ENCODE assay signal across 9 mouse cellular contexts in genomic region chr6:83316022-83316421, GRCm38 (mm10). TPM values are rescaled to one million over a fixed set of nuclear protein-coding genes. Genes with fewer than 3 reads are reported as not detected.
DNase-seq lines count a peak whose midpoint lies in the region; ATAC-seq and TF ChIP-seq lines count a peak whose summit lies in the region.
"Had no signal": no experiment of that assay in that cellular context is flagged by ENCODE, and none has a peak within 500 bp of the region (broad histone marks: within the 10 kb centered on the region; RNA-seq: fewer than 3 reads in every experiment).

No protein-coding gene starts in this region.

- no peak for TF ChIP-seq CTCF in brain, embryonic 14.5 days (IDR thresholded peaks at IDR 0.05; ENCODE audit: borderline replicate concordance, extremely low read depth, insufficient read depth, insufficient read length)

- no peaks in the 10 kb centered on the region for H3K27me3 ChIP-seq in forebrain, embryonic 16.5 days (replicated peaks; ENCODE audit: control insufficient read depth, insufficient read depth, low read length)
- H3K27me3 ChIP-seq in liver, embryonic 11.5 days (replicated peaks; ENCODE audit: control insufficient read depth, insufficient read depth, low read length), result no peaks in the 10 kb centered on the region
- no peaks in the 10 kb centered on the region for H3K27me3 ChIP-seq in stomach, embryonic 16.5 days (ENCODE audit: control insufficient read depth, insufficient read depth, low read length)

- 3% methylated on average over 10 of the region's 10 CpGs for WGBS in forebrain, embryonic 16.5 days
- WGBS in liver, embryonic 11.5 days, result 8% methylated on average over 10 of the region's 10 CpGs
- 4% methylated on average over 10 of the region's 10 CpGs for WGBS in stomach, embryonic 16.5 days

- no peaks in the 10 kb centered on the region for H3K9me3 ChIP-seq in forebrain, embryonic 16.5 days (ENCODE audit: control insufficient read depth, low read length)
- H3K9me3 ChIP-seq in liver, embryonic 11.5 days (ENCODE audit: control insufficient read depth, low read length), result no peaks in the 10 kb centered on the region
- no peaks in the 10 kb centered on the region for H3K9me3 ChIP-seq in stomach, embryonic 16.5 days (replicated peaks; ENCODE audit: control insufficient read depth, low read length)

- H3K9ac ChIP-seq in forebrain, embryonic 16.5 days (replicated peaks; ENCODE audit: low read depth, low read length), result 0 out of 2 replicates have a peak overlapping the region, but pooled peaks have one; percentile 5
- peak overlapping the region; percentile 96; the same call in 1 of the 2 replicates for H3K9ac ChIP-seq in liver, embryonic 11.5 days (ENCODE audit: low read depth, low read length)
- H3K9ac ChIP-seq in stomach, embryonic 16.5 days (ENCODE audit: low read length), result peak overlapping the region; percentile 34; the same call in 1 of the 2 replicates

- ATAC-seq in forebrain, embryonic 16.5 days, result no peak
- ATAC-seq in liver, embryonic 11.5 days (replicated peaks; ENCODE audit: low FRiP score), result no peak
- ATAC-seq in stomach, embryonic 16.5 days (ENCODE audit: insufficient read depth, low FRiP score), result no peak
- ATAC-seq in granulocyte monocyte progenitor cell, adult 5-6 weeks (replicated peaks; ENCODE audit: poor library complexity, severe bottlenecking), result no peak

- H3K36me3 ChIP-seq in forebrain, embryonic 16.5 days (ENCODE audit: control insufficient read depth, insufficient read depth), result peaks cover 3% of the 10 kb centered on the region
- peaks cover 15% of the 10 kb centered on the region for H3K36me3 ChIP-seq in liver, embryonic 11.5 days (ENCODE audit: control insufficient read depth, insufficient read depth, low read length)
- peaks cover 8% of the 10 kb centered on the region for H3K36me3 ChIP-seq in stomach, embryonic 16.5 days (ENCODE audit: control insufficient read depth, insufficient read depth, low read length)

- H3K4me2 ChIP-seq in forebrain, embryonic 16.5 days (ENCODE audit: low read length), result peak overlapping the region; percentile 90
- H3K4me2 ChIP-seq in liver, embryonic 11.5 days, result peak overlapping the region; percentile 88
- peak overlapping the region; percentile 87 for H3K4me2 ChIP-seq in stomach, embryonic 16.5 days (ENCODE audit: low read depth, low read length)

- no peak for TF ChIP-seq POLR2A in brain, embryonic 14.5 days (IDR thresholded peaks at IDR 0.05; ENCODE audit: borderline replicate concordance, extremely low read depth, insufficient read depth, insufficient read length, poor library complexity, severe bottlenecking)

- peaks cover 13% of the 10 kb centered on the region for H3K4me1 ChIP-seq in forebrain, embryonic 16.5 days (replicated peaks; ENCODE audit: control insufficient read depth, insufficient read depth, low read length)
- H3K4me1 ChIP-seq in liver, embryonic 11.5 days (replicated peaks; ENCODE audit: control insufficient read depth, insufficient read depth, low read length), result peaks cover 43% of the 10 kb centered on the region
- H3K4me1 ChIP-seq in stomach, embryonic 16.5 days (ENCODE audit: control insufficient read depth, insufficient read depth, low read length), result peaks cover 11% of the 10 kb centered on the region

- peak; percentile 27 for DNase-seq in ovary, postnatal 36 days (ENCODE audit: low spot score)
- no peak for DNase-seq in ovary, postnatal 14 days (ENCODE audit: low spot score)
- peak; percentile 65 for DNase-seq in brain, embryonic 14.5 days (ENCODE audit: low read depth)
- peak; percentile 58 for DNase-seq in liver, embryonic 11.5 days (ENCODE audit: low spot score)
- no peak for DNase-seq in layer of hippocampus, adult 9-10 months (ENCODE audit: low spot score)

- no peak overlapping the region for H3K27ac ChIP-seq in forebrain, embryonic 16.5 days (ENCODE audit: low read length)
- H3K27ac ChIP-seq in liver, embryonic 11.5 days (ENCODE audit: low read depth, low read length), result 0 out of 2 replicates have a peak overlapping the region, but pooled peaks have one; percentile 81
- H3K27ac ChIP-seq in stomach, embryonic 16.5 days (ENCODE audit: low read length), result no peak overlapping the region
- H3K27ac ChIP-seq: left cerebral cortex, adult 2 months had no signal

- H3K4me3 ChIP-seq in forebrain, embryonic 16.5 days (replicated peaks; ENCODE audit: low read length), result peak overlapping the region; percentile 17
- peak overlapping the region; percentile 98 for H3K4me3 ChIP-seq in liver, embryonic 11.5 days (ENCODE audit: low read depth, low read length)
- peak overlapping the region; percentile 95 for H3K4me3 ChIP-seq in stomach, embryonic 16.5 days (replicated peaks; ENCODE audit: low read length)

RNA-seq across cellular contexts. Expression of gene Mthfd2, which starts 9.7 kb away (rescaled TPM):
- 18.8 and 19.6 TPM in 2 replicates for polyA plus RNA-seq in brain, embryonic 14.5 days (2012; rRNA removed)
- 22.3 and 28.6 TPM in 2 replicates for polyA plus RNA-seq in forebrain, embryonic 16.5 days (2015; fragmentation: Nextera tagmentation; extraction: Ambion mirVana)
- 119 and 120 TPM in 2 replicates for polyA plus RNA-seq in liver, embryonic 11.5 days (2014; fragmentation: Nextera tagmentation; extraction: Ambion mirVana)
- 29.6 and 35.2 TPM in 2 replicates for polyA plus RNA-seq in stomach, embryonic 16.5 days (2015; fragmentation: Nextera tagmentation; extraction: Ambion mirVana)
- total RNA-seq in granulocyte monocyte progenitor cell, adult 5-6 weeks (2014; fragmentation: Nextera tagmentation), result 20.8 and 48.1 TPM in 2 replicates
- total RNA-seq in granulocyte monocyte progenitor cell, adult 5-6 weeks (2017), result 31.7 and 35.6 TPM in 2 replicates

RNA-seq across cellular contexts. Expression of gene Mob1a, which starts 9.8 kb away (rescaled TPM):
- 27.0 and 27.1 TPM in 2 replicates for polyA plus RNA-seq in brain, embryonic 14.5 days (2012; rRNA removed)
- 30.2 and 36.6 TPM in 2 replicates for polyA plus RNA-seq in forebrain, embryonic 16.5 days (2015; fragmentation: Nextera tagmentation; extraction: Ambion mirVana)
- 78.5 and 84.8 TPM in 2 replicates for polyA plus RNA-seq in liver, embryonic 11.5 days (2014; fragmentation: Nextera tagmentation; extraction: Ambion mirVana)
- polyA plus RNA-seq in stomach, embryonic 16.5 days (2015; fragmentation: Nextera tagmentation; extraction: Ambion mirVana), result 67.6 and 67.9 TPM in 2 replicates
- 75.2 and 76.6 TPM in 2 replicates for total RNA-seq in granulocyte monocyte progenitor cell, adult 5-6 weeks (2014; fragmentation: Nextera tagmentation)
- total RNA-seq in granulocyte monocyte progenitor cell, adult 5-6 weeks (2017), result 134 and 144 TPM in 2 replicates

RNA-seq across cellular contexts. Expression of gene Bola3, which starts 32.9 kb away (rescaled TPM):
- 18.9 and 28.5 TPM in 2 replicates for polyA plus RNA-seq in brain, embryonic 14.5 days (2012; rRNA removed)
- 48.2 and 49.3 TPM in 2 replicates for polyA plus RNA-seq in forebrain, embryonic 16.5 days (2015; fragmentation: Nextera tagmentation; extraction: Ambion mirVana)
- 307 and 333 TPM in 2 replicates for polyA plus RNA-seq in liver, embryonic 11.5 days (2014; fragmentation: Nextera tagmentation; extraction: Ambion mirVana)
- 121 and 145 TPM in 2 replicates for polyA plus RNA-seq in stomach, embryonic 16.5 days (2015; fragmentation: Nextera tagmentation; extraction: Ambion mirVana)
- total RNA-seq in granulocyte monocyte progenitor cell, adult 5-6 weeks (2014; fragmentation: Nextera tagmentation), result 76.1 and 91.2 TPM in 2 replicates
- 53.4 and 67.8 TPM in 2 replicates for total RNA-seq in granulocyte monocyte progenitor cell, adult 5-6 weeks (2017)

Comparison
In these comparisons a context has a peak if more than half of its experiments do, and no peak if none do; other contexts are left out.
1. DNase-seq: peak in ovary, postnatal 36 days (single experiment), brain, embryonic 14.5 days (single experiment) and liver, embryonic 11.5 days (single experiment); none in ovary, postnatal 14 days (single experiment) and layer of hippocampus, adult 9-10 months (single experiment).
2. H3K4me3 ChIP-seq: peak in every context shown above with its lines; median percentile 98 in liver, embryonic 11.5 days; 95 in stomach, embryonic 16.5 days; 17 in forebrain, embryonic 16.5 days.
3. H3K9ac ChIP-seq: peak in every context shown above with its lines; median percentile 96 in liver, embryonic 11.5 days; 34 in stomach, embryonic 16.5 days; 5 in forebrain, embryonic 16.5 days.
4. Peak in every context shown above with its lines, with median percentiles within 50 percentile points of each other: H3K4me2 ChIP-seq.